Mouse (Mus musculus) liver, adult 2 months (tissue): ENCODE data around the gene Ints13.

Source experiments
- CTCF ChIP-seq: fragments of 200-500 bp; IDR thresholded peaks from 2 replicates; pipeline ENCODE4 v1.5.1; 2011; ENCODE audit warnings: low read depth, low read length, control low read depth
- POLR2A ChIP-seq: fragments of 200-500 bp; IDR thresholded peaks from 2 replicates; pipeline ENCODE4 v1.6.1; 2011; ENCODE audit warnings: low read length, control low read depth; ENCODE audit not compliant: insufficient read depth; ENCODE audit errors: extremely low read depth

DNA sequence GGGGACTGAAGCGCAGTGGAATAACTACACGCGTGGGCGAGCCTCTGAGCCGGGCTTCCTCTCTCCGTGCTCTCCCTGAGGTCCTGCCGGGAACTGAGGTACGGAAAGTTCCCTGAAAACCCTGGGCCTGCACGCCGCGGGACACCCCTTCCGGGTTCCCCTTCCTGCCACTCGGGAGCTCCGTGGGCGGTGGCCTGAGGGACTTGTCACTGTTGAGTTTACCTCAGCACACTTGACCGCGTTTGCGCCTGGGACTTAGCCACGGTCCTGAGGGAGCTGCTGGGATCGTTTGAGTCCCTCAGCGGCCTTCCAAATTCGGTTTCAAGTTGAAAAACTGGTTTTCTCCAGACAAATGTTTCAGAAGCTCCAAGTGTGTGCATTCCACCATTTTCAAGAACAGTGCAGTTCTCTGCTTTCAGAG, 486 bp upstream of the Ints13 start:
- TF ChIP-seq POLR2A (no peak), CTCF (no peak)
